Mouse (Mus musculus) cerebellum, postnatal 36 days (tissue): ENCODE data around the gene Colgalt2.

Source experiments
- DNase-seq, 2 experiments: peaks; one replicate each; pipeline ENCODE4 v3.0.0; 2021 to 2022; ENCODE audit warnings: mixed read lengths in 2 of 2

Gene Colgalt2

GRCm38 (mm10) chr1:152496831-152497230 lies 97.2 kb downstream of the Colgalt2 start:
- DNase-seq: no peak

GRCm38 (mm10) chr1:152497581-152497980 lies 98.0 kb downstream of the Colgalt2 start:
- no peak for DNase-seq

GRCm38 (mm10) chr1:152499802-152500201 lies 100.2 kb downstream of the Colgalt2 start:
- DNase-seq: no peak

- no peak for DNase-seq
These were observed 106.5 kb downstream of the Colgalt2 start for GRCm38 (mm10) chr1:152506175-152506574.

- DNase-seq: no peak
These were observed 107.1 kb downstream of the Colgalt2 start for GRCm38 (mm10) chr1:152506726-152507125.

- DNase-seq: no peak
These were observed 109.0 kb downstream of the Colgalt2 start for GRCm38 (mm10) chr1:152508481-152509220.

- DNase-seq: no peak
These were observed 111.6 kb downstream of the Colgalt2 start for GRCm38 (mm10) chr1:152511237-152511636.

GRCm38 (mm10) chr1:152514256-152514655 lies 114.6 kb downstream of the Colgalt2 start:
- no peak for DNase-seq

- no peak for DNase-seq
These were observed 117.5 kb downstream of the Colgalt2 start for GRCm38 (mm10) chr1:152517057-152517570.

- no peak for DNase-seq
These were observed 119.3 kb downstream of the Colgalt2 start for GRCm38 (mm10) chr1:152518971-152519370.

- peak; percentile 22 to 36 for DNase-seq
These were observed 121.4 kb downstream of the Colgalt2 start for GRCm38 (mm10) chr1:152520798-152521575.

- DNase-seq: no peak
These were observed 122.6 kb downstream of the Colgalt2 start for GRCm38 (mm10) chr1:152522226-152522625.

GRCm38 (mm10) chr1:152523292-152523691 lies 123.7 kb downstream of the Colgalt2 start:
- no peak for DNase-seq

- no peak for DNase-seq
These were observed 124.7 kb downstream of the Colgalt2 start for GRCm38 (mm10) chr1:152524098-152524892.

- DNase-seq: peak; percentile 66 to 80
These were observed 125.5 kb downstream of the Colgalt2 start for GRCm38 (mm10) chr1:152524987-152525648.

- DNase-seq: no peak
These were observed 126.5 kb downstream of the Colgalt2 start for GRCm38 (mm10) chr1:152526154-152526553.

GRCm38 (mm10) chr1:152528214-152528613 lies 128.6 kb downstream of the Colgalt2 start:
- DNase-seq: no peak

- no peak for DNase-seq
These were observed 129.1 kb downstream of the Colgalt2 start for GRCm38 (mm10) chr1:152528778-152529177.

- DNase-seq: no peak
These were observed 131.9 kb downstream of the Colgalt2 start for GRCm38 (mm10) chr1:152531498-152531897.

- DNase-seq: no peak
These were observed 134.9 kb downstream of the Colgalt2 start for GRCm38 (mm10) chr1:152534531-152534930.

GRCm38 (mm10) chr1:152536416-152537018 lies 136.9 kb downstream of the Colgalt2 start:
- no peak for DNase-seq

- DNase-seq: no peak
These were observed 137.6 kb downstream of the Colgalt2 start for GRCm38 (mm10) chr1:152537186-152537585.
